In the genomic region with DNA sequence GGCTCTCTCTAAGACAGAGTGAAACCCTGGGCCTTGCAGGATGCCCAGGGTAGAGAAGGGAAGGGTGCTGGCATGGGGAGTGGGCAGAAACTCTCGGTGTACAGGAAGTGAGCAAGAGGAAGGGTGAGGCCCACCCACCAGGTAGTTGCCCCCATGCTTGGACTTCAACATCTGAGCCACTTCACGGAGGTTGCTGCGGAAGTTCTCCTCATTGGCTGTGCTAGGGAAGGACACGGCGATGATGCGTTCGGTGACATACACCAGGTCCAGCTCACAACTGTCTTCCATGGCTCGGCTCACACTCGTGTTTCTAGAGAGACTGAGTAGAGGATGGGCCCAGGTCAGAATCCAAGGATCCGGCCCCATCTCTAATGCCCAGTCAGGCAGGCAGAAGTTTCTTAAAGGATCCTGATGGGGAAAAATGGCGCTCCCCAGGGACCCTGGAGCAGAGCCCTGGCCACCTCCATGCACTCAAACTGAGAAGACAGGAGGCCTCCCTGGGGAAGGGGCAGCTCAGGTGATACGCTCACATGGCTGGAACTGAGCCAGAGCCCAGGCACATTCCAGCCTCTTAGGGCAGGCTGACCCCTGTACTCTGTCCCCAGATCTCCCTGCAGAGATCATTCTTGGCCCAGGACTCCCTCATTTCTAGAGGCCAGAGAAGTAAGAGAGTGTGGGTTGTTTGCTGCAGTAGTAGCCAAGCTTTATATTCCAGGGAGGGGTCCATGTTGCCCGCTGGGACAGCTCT, we compare ENCODE assay signal across 14 mouse cellular contexts.
DNase-seq lines count a peak whose midpoint lies in the region; ATAC-seq and TF ChIP-seq lines count a peak whose summit lies in the region.
"Had no signal": no experiment of that assay in that cellular context is flagged by ENCODE, and none has a peak within 500 bp of the region (broad histone marks: within the 10 kb centered on the region; RNA-seq: fewer than 3 reads in every experiment).

No protein-coding gene starts in this region.

- H3K4me2 ChIP-seq in liver, postnatal 0 days (ENCODE audit: low read depth, low read length): no peak overlapping the region
- no peak overlapping the region for H3K4me2 ChIP-seq in limb, embryonic 12.5 days
- H3K4me2 ChIP-seq: neural tube, embryonic 12.5 days; stomach, embryonic 15.5 days had no signal

- no peak for ATAC-seq in liver, postnatal 0 days
- no peak for ATAC-seq in limb, embryonic 12.5 days (ENCODE audit: insufficient number of reproducible peaks, insufficient read depth, low FRiP score, low TSS enrichment, low read depth)

- TF ChIP-seq POLR2A in liver, adult 2 months (IDR thresholded peaks at IDR 0.05; ENCODE audit: extremely low read depth, insufficient read depth, low read length): no peak
- no peak for TF ChIP-seq POLR2A in kidney, adult 2 months (IDR thresholded peaks at IDR 0.05; ENCODE audit: low read depth, low read length)

- DNase-seq in gastrocnemius, postnatal 10 days: peak; percentile 27
- no peak for DNase-seq in gastrocnemius, postnatal 36 days
- peak; percentile 44 for DNase-seq in liver, adult 2 months (ENCODE audit: extremely low read depth, low read depth, low spot score)
- DNase-seq in liver, postnatal 0 days: no peak
- DNase-seq in kidney, adult 2 months: peak; percentile 86
- no peak for DNase-seq in layer of hippocampus, adult 8-10 months (ENCODE audit: low spot score in 2 of 2)
- DNase-seq in layer of hippocampus, postnatal 10 days (ENCODE audit: low spot score in 2 of 2): no peak
- DNase-seq: adrenal gland, adult 2 months; cerebellum, postnatal 25 days; liver; thymus, postnatal 36 days had no signal

- peaks cover 49% of the 10 kb centered on the region; the same call in 1 of the 2 replicates for H3K36me3 ChIP-seq in liver, adult 2 months (ENCODE audit: control insufficient read depth, insufficient read depth, low read length)
- H3K36me3 ChIP-seq in liver, postnatal 0 days (replicated peaks; ENCODE audit: insufficient read depth, low read length): peaks cover 62% of the 10 kb centered on the region
- peaks cover 41% of the 10 kb centered on the region for H3K36me3 ChIP-seq in kidney, adult 2 months (ENCODE audit: control insufficient read depth, insufficient read depth, low read length)
- H3K36me3 ChIP-seq in limb, embryonic 12.5 days: peaks cover 73% of the 10 kb centered on the region

- no peak overlapping the region for H3K9ac ChIP-seq in liver, adult 2 months (ENCODE audit: low read depth, low read length)
- no peak overlapping the region for H3K9ac ChIP-seq in liver, postnatal 0 days (replicated peaks)
- no peak overlapping the region for H3K9ac ChIP-seq in limb, embryonic 12.5 days (replicated peaks)
- H3K9ac ChIP-seq: neural tube, embryonic 12.5 days; stomach, embryonic 15.5 days had no signal

- no peaks in the 10 kb centered on the region for H3K27me3 ChIP-seq in liver, adult 2 months (ENCODE audit: control insufficient read depth, insufficient read depth, low read length)
- H3K27me3 ChIP-seq in liver, postnatal 0 days (ENCODE audit: insufficient read depth, low read length): no peaks in the 10 kb centered on the region
- H3K27me3 ChIP-seq in kidney, adult 2 months (replicated peaks; ENCODE audit: control insufficient read depth, insufficient read depth, low read length): no peaks in the 10 kb centered on the region
- no peaks in the 10 kb centered on the region for H3K27me3 ChIP-seq in limb, embryonic 12.5 days
- H3K27me3 ChIP-seq: neural tube, embryonic 12.5 days; stomach, embryonic 15.5 days had no signal

- no peak for TF ChIP-seq CTCF in liver, adult 2 months (IDR thresholded peaks at IDR 0.05; ENCODE audit: low read depth, low read length)
- TF ChIP-seq CTCF in liver, postnatal 0 days (IDR thresholded peaks at IDR 0.05; ENCODE audit: low read depth): no peak
- TF ChIP-seq CTCF in kidney, adult 2 months (conservative IDR thresholded peaks at IDR 0.05; ENCODE audit: insufficient read depth, insufficient read length, low read depth, low read length): no peak

- 89% methylated on average over 13 of the region's 13 CpGs for WGBS in liver, adult 2 months
- 86% methylated on average over 13 of the region's 13 CpGs for WGBS in liver, postnatal 0 days (ENCODE audit: insufficient replicate concordance)
- WGBS in kidney, adult 2 months: 71% methylated on average over 13 of the region's 13 CpGs
- WGBS in limb, embryonic 12.5 days: 87% methylated on average over 13 of the region's 13 CpGs

- H3K9me3 ChIP-seq in liver, postnatal 0 days (ENCODE audit: low read length): no peaks in the 10 kb centered on the region
- H3K9me3 ChIP-seq in limb, embryonic 12.5 days: no peaks in the 10 kb centered on the region
- H3K9me3 ChIP-seq: neural tube, embryonic 12.5 days; stomach, embryonic 15.5 days had no signal

- peaks cover 14% of the 10 kb centered on the region for H3K4me1 ChIP-seq in liver, adult 2 months (ENCODE audit: control insufficient read depth, insufficient read depth, low read length)
- H3K4me1 ChIP-seq in liver, postnatal 0 days (ENCODE audit: insufficient read depth): peaks cover 24% of the 10 kb centered on the region
- peaks cover 46% of the 10 kb centered on the region for H3K4me1 ChIP-seq in kidney, adult 2 months (ENCODE audit: control insufficient read depth, insufficient read depth, low read length)
- H3K4me1 ChIP-seq in limb, embryonic 12.5 days (replicated peaks): peaks cover 23% of the 10 kb centered on the region

- H3K4me3 ChIP-seq in liver, adult 2 months (ENCODE audit: insufficient read depth, low read depth, low read length): no peak overlapping the region
- H3K4me3 ChIP-seq in liver, postnatal 0 days (ENCODE audit: low read depth, low read length): no peak overlapping the region
- no peak overlapping the region for H3K4me3 ChIP-seq in kidney, adult 2 months (ENCODE audit: insufficient read depth, low read depth, low read length)
- no peak overlapping the region for H3K4me3 ChIP-seq in limb, embryonic 12.5 days (replicated peaks)
- H3K4me3 ChIP-seq: neural tube, embryonic 12.5 days; stomach, embryonic 15.5 days had no signal

- no peak overlapping the region for H3K27ac ChIP-seq in liver, adult 2 months (replicated peaks; ENCODE audit: insufficient read depth, low read depth, low read length)
- no peak overlapping the region for H3K27ac ChIP-seq in liver, postnatal 0 days (ENCODE audit: low read depth)
- peak overlapping the region; percentile 61 for H3K27ac ChIP-seq in kidney, adult 2 months (ENCODE audit: insufficient read depth, low read depth, low read length)
- H3K27ac ChIP-seq in limb, embryonic 12.5 days: peak overlapping the region; percentile 8; the same call in 1 of the 2 replicates
- H3K27ac ChIP-seq: neural tube, embryonic 12.5 days; stomach, embryonic 15.5 days had no signal

- TF ChIP-seq EP300 in liver, postnatal 0 days (IDR thresholded peaks at IDR 0.05; ENCODE audit: low read depth): no peak

- intact Hi-C loops in gastrocnemius, postnatal 36 days (cut with DNase I): no loop called here

- no peaks in the 10 kb centered on the region for H3K79me2 ChIP-seq in liver, adult 2 months (ENCODE audit: control insufficient read depth, insufficient read depth, low read length)

Comparison
In these comparisons a context has a peak if more than half of its experiments do, and no peak if none do; other contexts are left out.
1. DNase-seq: peak in gastrocnemius, postnatal 10 days (single experiment), liver, adult 2 months (single experiment) and kidney, adult 2 months (single experiment); none in gastrocnemius, postnatal 36 days (0 of 2), liver, postnatal 0 days (single experiment), layer of hippocampus, adult 8-10 months (0 of 2) and layer of hippocampus, postnatal 10 days (0 of 2).
2. H3K27ac ChIP-seq: peak in kidney, adult 2 months (single experiment) and limb, embryonic 12.5 days (single experiment); none in liver, adult 2 months (single experiment) and liver, postnatal 0 days (single experiment).